Mouse (Mus musculus) spleen, adult 2 months (tissue): ENCODE data around the gene Plod3.

Experiments used
- CTCF ChIP-seq: fragments of 200-500 bp; IDR thresholded peaks from 2 replicates; pipeline ENCODE4 v1.5.1; 2011; ENCODE audit warnings: mild to moderate bottlenecking, inconsistent platforms; ENCODE audit not compliant: insufficient read depth, insufficient read length, insufficient replicate concordance; ENCODE audit errors: extremely low read depth
- POLR2A ChIP-seq: fragments of 200-500 bp; IDR thresholded peaks from 2 replicates; pipeline ENCODE4 v1.6.1; 2011; ENCODE audit warnings: low read depth, low read length, inconsistent platforms

- TF ChIP-seq POLR2A (no peak), CTCF (no peak)
Observed at GRCm38 (mm10) chr5:136987934-136988271, 1.1 kb downstream of the Plod3 start, which contains the start of gene Znhit1.
